Mouse (Mus musculus): Measurements from ENCODE around the gene Gm33543. TPM values are rescaled to one million over a fixed set of nuclear protein-coding genes. Genes with fewer than 3 reads are reported as not detected.

Gm33543 gene
- polyA plus RNA-seq, 1 experiment: not detected

DNA sequence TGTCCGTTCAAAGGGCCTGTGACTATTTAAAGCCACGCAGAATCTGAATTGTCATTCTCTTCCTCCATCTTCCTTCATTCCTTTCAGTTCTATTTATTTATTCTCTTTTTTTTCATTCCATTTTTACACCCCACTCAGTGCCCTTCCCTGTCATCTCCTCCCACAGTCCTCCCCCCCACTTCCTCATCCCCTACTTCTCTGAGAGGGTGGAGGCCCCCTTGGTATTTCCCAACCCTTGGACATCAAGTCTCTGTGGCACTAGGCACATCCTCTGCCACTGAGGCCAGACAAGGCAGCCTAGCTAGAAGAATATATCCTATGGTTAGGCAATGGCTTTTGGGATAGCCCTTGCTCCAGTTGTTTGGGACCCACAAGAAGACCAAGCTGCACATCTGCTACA lies 28.1 kb upstream of the Gm33543 start:
- no peak for TF ChIP-seq POLR2A (IDR thresholded peaks at IDR 0.05; ENCODE audit: low read depth, low read length)
- TF ChIP-seq CTCF (IDR thresholded peaks at IDR 0.05; ENCODE audit: extremely low read depth, insufficient read depth, insufficient read length, insufficient replicate concordance): no peak
- no peak for DNase-seq (ENCODE audit: low read depth in 1 of 2, low spot score in 2 of 2)
- 89% methylated on average over 2 of the region's 2 CpGs for WGBS

DNA sequence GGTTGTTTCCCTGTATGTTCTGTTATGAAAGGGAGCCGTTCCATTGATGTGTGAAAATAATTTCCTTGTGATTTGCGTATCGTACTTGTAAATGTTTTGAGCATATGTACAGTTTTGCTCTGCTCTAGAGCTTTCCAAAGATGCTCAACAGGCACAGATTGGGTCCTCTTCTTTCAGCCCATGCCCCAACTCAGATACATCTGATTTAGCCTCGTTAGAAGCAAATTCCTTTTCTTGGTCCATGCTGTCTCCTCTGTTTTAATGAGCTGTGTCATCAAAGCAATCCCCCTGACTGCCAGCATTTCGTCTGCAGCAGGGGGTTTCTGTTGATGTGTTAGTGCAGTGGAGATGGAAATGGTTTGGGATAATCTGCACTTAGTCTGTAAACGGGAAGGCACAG lies 25.6 kb upstream of the Gm33543 start:
- Histone ChIP-seq H3K4me1 (ENCODE audit: control insufficient read depth, insufficient read depth, insufficient read length) (no peaks in the 10 kb centered on the region), H3K27ac (ENCODE audit: insufficient read depth, low read length) (no peak overlapping the region), H3K36me3 (ENCODE audit: control insufficient read depth, insufficient read depth, low read length) (no peaks in the 10 kb centered on the region), H3K27me3 (ENCODE audit: control insufficient read depth, insufficient read depth, low read length) (no peaks in the 10 kb centered on the region), H3K4me3 (ENCODE audit: extremely low read depth, insufficient read depth, insufficient read length) (no peak overlapping the region)
- 85% methylated on average over 6 of the region's 6 CpGs for WGBS
- TF ChIP-seq CTCF (IDR thresholded peaks at IDR 0.05; ENCODE audit: extremely low read depth, insufficient read depth, insufficient read length, insufficient replicate concordance): no peak
- no peak for TF ChIP-seq POLR2A (IDR thresholded peaks at IDR 0.05; ENCODE audit: low read depth, low read length)
- DNase-seq (ENCODE audit: low read depth in 1 of 2, low spot score in 2 of 2): no peak

More for the DNA sequence above, 28.1 kb upstream of the Gm33543 start:
- no peaks in the 10 kb centered on the region for H3K36me3 ChIP-seq (ENCODE audit: control insufficient read depth, insufficient read depth, low read length)
- H3K27ac ChIP-seq (ENCODE audit: insufficient read depth, low read length): no peak overlapping the region
- H3K4me3 ChIP-seq (ENCODE audit: extremely low read depth, insufficient read depth, insufficient read length): no peak overlapping the region
- H3K4me1 ChIP-seq (ENCODE audit: control insufficient read depth, insufficient read depth, insufficient read length): no peaks in the 10 kb centered on the region
- H3K27me3 ChIP-seq (ENCODE audit: control insufficient read depth, insufficient read depth, low read length): no peaks in the 10 kb centered on the region

DNA sequence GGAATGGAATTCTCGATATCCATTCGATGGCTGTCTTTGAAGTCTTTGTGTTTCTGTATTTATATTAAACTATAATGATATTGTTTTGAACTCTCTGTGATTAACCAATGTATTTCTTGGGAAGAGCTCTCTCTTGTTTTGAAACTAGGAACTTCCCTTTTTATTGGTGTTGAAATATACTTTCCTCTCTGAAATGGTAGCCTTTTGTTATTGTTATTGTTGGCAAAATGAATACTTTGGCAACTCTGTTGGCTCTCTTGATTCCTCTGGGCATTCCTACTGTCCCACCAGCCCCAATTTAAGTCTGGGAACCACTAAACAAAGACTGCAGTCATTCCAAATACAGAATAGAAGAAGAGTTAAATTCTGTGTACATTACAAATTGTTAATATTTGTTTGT lies 24.9 kb upstream of the Gm33543 start:
- no peaks in the 10 kb centered on the region for H3K27me3 ChIP-seq (ENCODE audit: control insufficient read depth, insufficient read depth, low read length)
- WGBS: 93% methylated on average over 2 of the region's 2 CpGs
- H3K4me3 ChIP-seq (ENCODE audit: extremely low read depth, insufficient read depth, insufficient read length): no peak overlapping the region
- no peaks in the 10 kb centered on the region for H3K36me3 ChIP-seq (ENCODE audit: control insufficient read depth, insufficient read depth, low read length)
- DNase-seq (ENCODE audit: low read depth in 1 of 2, low spot score in 2 of 2): no peak
- H3K27ac ChIP-seq (ENCODE audit: insufficient read depth, low read length): no peak overlapping the region
- TF ChIP-seq CTCF (IDR thresholded peaks at IDR 0.05; ENCODE audit: extremely low read depth, insufficient read depth, insufficient read length, insufficient replicate concordance) (no peak), POLR2A (IDR thresholded peaks at IDR 0.05; ENCODE audit: low read depth, low read length) (no peak)
- no peaks in the 10 kb centered on the region for H3K4me1 ChIP-seq (ENCODE audit: control insufficient read depth, insufficient read depth, insufficient read length)

DNA sequence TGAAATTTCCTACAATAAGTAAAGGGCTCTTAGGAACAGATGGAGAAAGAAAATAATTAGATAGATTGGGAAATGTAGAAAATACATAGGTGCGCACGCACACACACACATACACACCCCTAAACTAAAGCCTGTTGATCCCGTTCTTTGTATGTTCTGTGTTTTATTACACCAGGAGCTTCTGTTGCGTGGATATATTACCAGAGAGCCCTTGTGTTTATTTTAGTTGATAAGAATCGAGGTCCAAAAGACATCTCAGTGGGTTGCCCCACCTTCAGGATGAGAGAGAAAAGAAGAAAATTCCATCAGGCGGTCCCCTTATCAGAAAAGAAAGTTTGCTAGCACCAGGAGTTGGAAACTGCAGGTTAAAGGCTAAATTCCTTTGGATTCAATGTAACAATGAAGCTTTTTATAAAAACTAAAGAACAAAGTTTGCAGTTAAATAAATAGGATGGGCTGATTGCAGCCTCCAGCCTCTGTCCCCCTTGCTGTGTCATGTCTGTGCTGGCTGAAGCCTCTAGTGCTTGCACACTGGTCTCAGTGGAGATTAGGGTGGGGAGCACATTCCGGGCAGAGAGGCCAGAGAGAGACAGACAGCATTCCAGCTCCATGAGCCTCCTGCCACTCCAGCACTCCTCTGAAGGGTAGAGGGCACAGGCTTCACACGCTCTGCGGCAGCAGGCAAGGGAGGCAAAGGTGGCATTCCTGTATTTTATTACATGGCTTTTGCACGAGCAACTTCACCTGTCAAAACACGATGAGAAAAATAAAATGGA lies 21.8 kb upstream of the Gm33543 start:
- no peaks in the 10 kb centered on the region for H3K36me3 ChIP-seq (ENCODE audit: control insufficient read depth, insufficient read depth, low read length)
- H3K4me3 ChIP-seq (ENCODE audit: extremely low read depth, insufficient read depth, insufficient read length): no peak overlapping the region
- TF ChIP-seq POLR2A (IDR thresholded peaks at IDR 0.05; ENCODE audit: low read depth, low read length) (no peak), CTCF (IDR thresholded peaks at IDR 0.05; ENCODE audit: extremely low read depth, insufficient read depth, insufficient read length, insufficient replicate concordance) (no peak)
- WGBS: 88% methylated on average over 11 of the region's 11 CpGs
- H3K4me1 ChIP-seq (ENCODE audit: control insufficient read depth, insufficient read depth, insufficient read length): no peaks in the 10 kb centered on the region
- H3K27me3 ChIP-seq (ENCODE audit: control insufficient read depth, insufficient read depth, low read length): no peaks in the 10 kb centered on the region
- no peak overlapping the region for H3K27ac ChIP-seq (ENCODE audit: insufficient read depth, low read length)
- DNase-seq (ENCODE audit: low read depth in 1 of 2, low spot score in 2 of 2): no peak

DNA sequence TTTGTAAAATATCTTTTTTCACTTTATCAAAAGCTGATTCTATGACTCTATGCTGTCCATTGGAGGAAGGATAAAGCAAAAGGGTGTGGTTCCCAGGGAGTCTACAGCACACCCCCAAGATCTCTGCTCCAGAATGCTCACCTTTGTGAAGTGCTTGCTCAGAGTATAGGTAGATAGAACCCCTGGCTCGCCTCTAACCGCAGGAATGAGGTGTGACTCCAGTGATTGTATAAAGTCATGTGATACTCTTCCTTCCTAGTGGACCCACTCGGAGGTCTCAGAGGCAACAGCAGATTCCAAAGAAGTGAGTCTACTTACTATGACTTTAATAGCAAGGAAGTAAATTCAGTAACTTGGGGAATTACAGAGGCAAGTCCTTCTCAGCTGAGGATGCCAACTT lies 19.9 kb upstream of the Gm33543 start:
- Histone ChIP-seq H3K4me3 (ENCODE audit: extremely low read depth, insufficient read depth, insufficient read length) (no peak overlapping the region), H3K27me3 (ENCODE audit: control insufficient read depth, insufficient read depth, low read length) (no peaks in the 10 kb centered on the region), H3K27ac (ENCODE audit: insufficient read depth, low read length) (no peak overlapping the region), H3K4me1 (ENCODE audit: control insufficient read depth, insufficient read depth, insufficient read length) (no peaks in the 10 kb centered on the region), H3K36me3 (ENCODE audit: control insufficient read depth, insufficient read depth, low read length) (no peaks in the 10 kb centered on the region)
- DNase-seq (ENCODE audit: low read depth in 1 of 2, low spot score in 2 of 2): no peak
- TF ChIP-seq POLR2A (IDR thresholded peaks at IDR 0.05; ENCODE audit: low read depth, low read length) (no peak), CTCF (IDR thresholded peaks at IDR 0.05; ENCODE audit: extremely low read depth, insufficient read depth, insufficient read length, insufficient replicate concordance) (no peak)
- 86% methylated on average over 3 of the region's 3 CpGs for WGBS

DNA sequence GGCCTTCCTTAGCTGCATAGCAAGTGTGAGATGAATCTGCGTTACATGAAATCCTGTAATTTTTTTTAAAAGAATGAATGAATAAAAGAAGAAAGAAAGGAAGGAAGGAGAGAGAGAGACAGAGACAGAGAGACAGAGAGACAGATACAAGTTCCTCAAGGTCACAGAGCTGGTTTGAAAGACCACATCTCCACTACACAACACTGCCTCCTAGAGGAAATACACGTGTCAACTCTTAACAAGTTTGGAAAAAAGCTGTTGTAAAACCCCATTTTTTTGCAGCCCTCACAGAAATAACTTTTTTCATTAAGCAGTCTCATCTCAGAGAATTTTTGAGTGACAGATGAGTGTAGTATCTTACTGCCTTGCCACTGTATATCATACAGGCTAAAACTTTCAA lies 15.4 kb upstream of the Gm33543 start:
- Histone ChIP-seq H3K27ac (ENCODE audit: insufficient read depth, low read length) (no peak overlapping the region), H3K36me3 (ENCODE audit: control insufficient read depth, insufficient read depth, low read length) (no peaks in the 10 kb centered on the region), H3K4me3 (ENCODE audit: extremely low read depth, insufficient read depth, insufficient read length) (no peak overlapping the region), H3K27me3 (ENCODE audit: control insufficient read depth, insufficient read depth, low read length) (no peaks in the 10 kb centered on the region), H3K4me1 (ENCODE audit: control insufficient read depth, insufficient read depth, insufficient read length) (no peaks in the 10 kb centered on the region)
- WGBS: 25% methylated on average over 2 of the region's 2 CpGs
- peak in 1 of 2 experiments; percentile 37 for DNase-seq (ENCODE audit: low read depth in 1 of 2, low spot score in 2 of 2)
- TF ChIP-seq CTCF (IDR thresholded peaks at IDR 0.05; ENCODE audit: extremely low read depth, insufficient read depth, insufficient read length, insufficient replicate concordance) (0 out of 2 replicates have a peak, but pooled peaks have one; percentile 3), POLR2A (IDR thresholded peaks at IDR 0.05; ENCODE audit: low read depth, low read length) (no peak)

DNA sequence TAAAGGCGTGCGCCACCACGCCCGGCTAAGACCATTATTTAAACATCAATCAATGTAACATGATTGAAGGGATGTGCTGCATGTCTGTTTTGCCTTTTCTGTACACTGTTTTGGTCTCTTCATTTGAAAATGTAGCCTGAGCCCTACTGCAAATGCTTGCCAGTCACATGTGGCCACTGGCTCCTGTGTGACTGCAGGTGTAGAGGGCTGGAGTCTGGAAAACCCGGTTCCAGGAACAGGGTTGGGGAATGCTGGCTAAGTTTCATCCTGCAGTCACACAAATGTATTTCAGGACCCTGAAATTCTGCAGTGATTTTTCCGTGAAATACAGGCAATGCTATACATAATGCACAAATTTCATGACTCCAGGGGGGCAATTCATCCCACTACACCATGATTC lies 12.7 kb upstream of the Gm33543 start:
- H3K27me3 ChIP-seq (ENCODE audit: control insufficient read depth, insufficient read depth, low read length): no peaks in the 10 kb centered on the region
- no peak for TF ChIP-seq POLR2A (IDR thresholded peaks at IDR 0.05; ENCODE audit: low read depth, low read length)
- no peak for TF ChIP-seq CTCF (IDR thresholded peaks at IDR 0.05; ENCODE audit: extremely low read depth, insufficient read depth, insufficient read length, insufficient replicate concordance)
- H3K36me3 ChIP-seq (ENCODE audit: control insufficient read depth, insufficient read depth, low read length): no peaks in the 10 kb centered on the region
- 85% methylated on average over 6 of the region's 6 CpGs for WGBS
- no peaks in the 10 kb centered on the region for H3K4me1 ChIP-seq (ENCODE audit: control insufficient read depth, insufficient read depth, insufficient read length)
- H3K4me3 ChIP-seq (ENCODE audit: extremely low read depth, insufficient read depth, insufficient read length): no peak overlapping the region
- no peak for DNase-seq (ENCODE audit: low read depth in 1 of 2, low spot score in 2 of 2)
- no peak overlapping the region for H3K27ac ChIP-seq (ENCODE audit: insufficient read depth, low read length)
